Mouse (Mus musculus): ENCODE results near the gene Prr19. TPM values are rescaled to one million over a fixed set of nuclear protein-coding genes. Genes with fewer than 3 reads are reported as not detected.

Prr19 gene
- polyA plus RNA-seq, 2 experiments, result 0.04 TPM; not detected in 1

- Histone ChIP-seq H3K4me3 (ENCODE audit: insufficient read depth in 1 of 2, low read depth in 2 of 2, low read length in 2 of 2) (peak within 1 kb of the TSS; percentile 11 to 44; a peak in 3 of 4 replicates), H3K27me3 (ENCODE audit: control insufficient read depth, insufficient read depth, low read length) (peaks cover 32% of the 10 kb centered on the region), H3K9me3 (ENCODE audit: control insufficient read depth, low read length) (no peaks in the 10 kb centered on the region), H3K4me2 (ENCODE audit: low read depth) (peak within 1 kb of the TSS; percentile 49), H3K4me1 (replicated peaks; ENCODE audit: control insufficient read depth in 2 of 2, insufficient read depth in 2 of 2, low read length in 1 of 2) (no peaks in the 10 kb centered on the region), H3K27ac (no peak within 1 kb of the TSS), H3K9ac (replicated peaks) (no peak within 1 kb of the TSS), H3K36me3 (replicated peaks; ENCODE audit: control insufficient read depth, insufficient read depth, low read depth) (no peaks in the 10 kb centered on the region)
- DNase-seq (ENCODE audit: low read depth in 3 of 3, low spot score in 3 of 3) (no peak), ATAC-seq (ENCODE audit: insufficient read depth) (no peak)
- TF ChIP-seq EP300 (IDR thresholded peaks at IDR 0.05; ENCODE audit: low read depth), result no peak
- TF ChIP-seq CTCF (IDR thresholded peaks at IDR 0.05; ENCODE audit: low read depth), result no peak
- 1% methylated on average over 46 of the region's 47 CpGs for WGBS (ENCODE audit: insufficient replicate concordance)
These were observed 4.9 kb downstream of the Prr19 start, which contains the start of gene Tmem145 for GRCm38 (mm10) chr7:25305956-25306613. Tmem145 (plus strand) TSS chr7:25306106.

GRCm38 (mm10) chr7:25306614-25306996 is 5.4 kb downstream of the Prr19 start:
- no peak overlapping the region for H3K9ac ChIP-seq (replicated peaks)
- no peak overlapping the region for H3K27ac ChIP-seq
- no peaks in the 10 kb centered on the region for H3K9me3 ChIP-seq (ENCODE audit: control insufficient read depth, low read length)
- no peak for ATAC-seq (ENCODE audit: insufficient read depth)
- DNase-seq (ENCODE audit: low read depth in 3 of 3, low spot score in 3 of 3), result no peak
- 40% methylated on average over 2 of the region's 2 CpGs for WGBS (ENCODE audit: insufficient replicate concordance)
- H3K4me2 ChIP-seq (ENCODE audit: low read depth), result no peak overlapping the region
- H3K36me3 ChIP-seq (replicated peaks; ENCODE audit: control insufficient read depth, insufficient read depth, low read depth), result no peaks in the 10 kb centered on the region
- no peaks in the 10 kb centered on the region for H3K4me1 ChIP-seq (replicated peaks; ENCODE audit: control insufficient read depth in 2 of 2, insufficient read depth in 2 of 2, low read length in 1 of 2)
- H3K4me3 ChIP-seq (ENCODE audit: insufficient read depth in 1 of 2, low read depth in 2 of 2, low read length in 2 of 2), result no peak overlapping the region
- H3K27me3 ChIP-seq (ENCODE audit: control insufficient read depth, insufficient read depth, low read length), result peaks cover 36% of the 10 kb centered on the region
- TF ChIP-seq CTCF (IDR thresholded peaks at IDR 0.05; ENCODE audit: low read depth) (no peak), EP300 (IDR thresholded peaks at IDR 0.05; ENCODE audit: low read depth) (no peak)

GRCm38 (mm10) chr7:25308702-25309318 is 7.6 kb downstream of the Prr19 start:
- no peak for ATAC-seq (ENCODE audit: insufficient read depth)

DNA sequence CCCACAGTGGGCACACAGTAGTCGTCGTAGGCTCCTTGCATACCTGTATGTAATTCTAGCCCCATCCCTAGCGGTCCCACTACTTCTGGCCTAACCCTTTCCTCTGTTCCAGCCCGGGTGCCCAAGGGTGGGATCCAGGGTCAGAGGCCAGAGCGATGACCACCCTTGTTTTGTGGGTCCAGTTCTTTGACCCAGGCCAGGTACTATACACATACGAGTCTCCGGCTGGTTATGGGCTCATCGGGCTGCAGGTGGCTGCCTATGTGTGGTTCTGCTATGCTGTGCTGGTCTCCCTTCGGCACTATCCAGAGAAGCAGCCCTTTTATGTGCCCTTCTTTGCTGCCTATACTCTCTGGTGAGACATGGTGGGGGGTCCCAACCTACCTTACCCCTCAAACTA is 8.2 kb downstream of the Prr19 start:
- 76% methylated on average over 9 of the region's 9 CpGs for WGBS (ENCODE audit: insufficient replicate concordance)
- TF ChIP-seq EP300 (IDR thresholded peaks at IDR 0.05; ENCODE audit: low read depth) (no peak), CTCF (IDR thresholded peaks at IDR 0.05; ENCODE audit: low read depth) (no peak)
- Histone ChIP-seq H3K27me3 (ENCODE audit: control insufficient read depth, insufficient read depth, low read length) (peaks cover 59% of the 10 kb centered on the region), H3K4me1 (replicated peaks; ENCODE audit: control insufficient read depth in 2 of 2, insufficient read depth in 2 of 2, low read length in 1 of 2) (no peaks in the 10 kb centered on the region), H3K27ac (no peak overlapping the region), H3K4me3 (ENCODE audit: insufficient read depth in 1 of 2, low read depth in 2 of 2, low read length in 2 of 2) (no peak overlapping the region), H3K9ac (replicated peaks) (no peak overlapping the region), H3K9me3 (ENCODE audit: control insufficient read depth, low read length) (no peaks in the 10 kb centered on the region), H3K4me2 (ENCODE audit: low read depth) (no peak overlapping the region), H3K36me3 (replicated peaks; ENCODE audit: control insufficient read depth, insufficient read depth, low read depth) (no peaks in the 10 kb centered on the region)
- no peak for ATAC-seq (ENCODE audit: insufficient read depth)
- no peak for DNase-seq (ENCODE audit: low read depth in 3 of 3, low spot score in 3 of 3)

More at GRCm38 (mm10) chr7:25308702-25309318, 7.6 kb downstream of the Prr19 start:
- H3K4me3 ChIP-seq (ENCODE audit: insufficient read depth in 1 of 2, low read depth in 2 of 2, low read length in 2 of 2), result no peak overlapping the region
- H3K9ac ChIP-seq (replicated peaks), result no peak overlapping the region
- H3K27me3 ChIP-seq (ENCODE audit: control insufficient read depth, insufficient read depth, low read length), result peaks cover 56% of the 10 kb centered on the region
- DNase-seq (ENCODE audit: low read depth in 3 of 3, low spot score in 3 of 3), result no peak
- H3K36me3 ChIP-seq (replicated peaks; ENCODE audit: control insufficient read depth, insufficient read depth, low read depth), result no peaks in the 10 kb centered on the region
- no peak overlapping the region for H3K27ac ChIP-seq
- no peak overlapping the region for H3K4me2 ChIP-seq (ENCODE audit: low read depth)
- no peaks in the 10 kb centered on the region for H3K4me1 ChIP-seq (replicated peaks; ENCODE audit: control insufficient read depth in 2 of 2, insufficient read depth in 2 of 2, low read length in 1 of 2)
- TF ChIP-seq EP300 (IDR thresholded peaks at IDR 0.05; ENCODE audit: low read depth), result no peak
- no peak for TF ChIP-seq CTCF (IDR thresholded peaks at IDR 0.05; ENCODE audit: low read depth)
- WGBS (ENCODE audit: insufficient replicate concordance), result 50% methylated on average over 17 of the region's 17 CpGs
- no peaks in the 10 kb centered on the region for H3K9me3 ChIP-seq (ENCODE audit: control insufficient read depth, low read length)

DNA sequence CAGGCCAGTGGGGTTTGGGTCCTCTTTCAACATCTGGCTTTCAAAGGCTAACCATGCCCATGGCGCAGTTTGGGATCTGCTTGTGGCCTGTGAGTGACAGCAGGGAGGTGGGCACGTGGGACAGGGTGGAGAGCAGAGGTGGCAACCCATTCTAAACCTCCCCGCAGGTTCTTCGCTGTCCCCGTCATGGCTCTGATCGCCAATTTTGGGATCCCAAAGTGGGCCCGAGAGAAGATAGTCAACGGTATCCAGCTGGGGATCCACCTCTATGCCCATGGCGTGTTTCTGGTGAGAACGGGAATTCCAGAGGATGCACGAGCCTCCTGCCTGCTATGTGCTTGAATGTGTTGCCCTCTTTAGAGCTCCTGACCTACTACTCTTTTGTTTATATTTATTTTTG is 10.0 kb downstream of the Prr19 start:
- Histone ChIP-seq H3K4me1 (replicated peaks; ENCODE audit: control insufficient read depth in 2 of 2, insufficient read depth in 2 of 2, low read length in 1 of 2) (no peaks in the 10 kb centered on the region), H3K36me3 (replicated peaks; ENCODE audit: control insufficient read depth, insufficient read depth, low read depth) (no peaks in the 10 kb centered on the region), H3K27ac (no peak overlapping the region), H3K4me3 (ENCODE audit: insufficient read depth in 1 of 2, low read depth in 2 of 2, low read length in 2 of 2) (no peak overlapping the region), H3K9me3 (ENCODE audit: control insufficient read depth, low read length) (no peaks in the 10 kb centered on the region), H3K4me2 (ENCODE audit: low read depth) (no peak overlapping the region), H3K9ac (replicated peaks) (no peak overlapping the region), H3K27me3 (ENCODE audit: control insufficient read depth, insufficient read depth, low read length) (peaks cover 64% of the 10 kb centered on the region)
- no peak for ATAC-seq (ENCODE audit: insufficient read depth)
- WGBS (ENCODE audit: insufficient replicate concordance), result 70% methylated on average over 11 of the region's 11 CpGs
- no peak for TF ChIP-seq CTCF (IDR thresholded peaks at IDR 0.05; ENCODE audit: low read depth)
- no peak for TF ChIP-seq EP300 (IDR thresholded peaks at IDR 0.05; ENCODE audit: low read depth)
- DNase-seq (ENCODE audit: low read depth in 3 of 3, low spot score in 3 of 3), result no peak
